Mouse (Mus musculus) hindbrain, embryonic 16.5 days (tissue): ENCODE results near the gene Tgm2. TPM values are rescaled to one million over a fixed set of nuclear protein-coding genes. Genes with fewer than 3 reads are reported as not detected.

Experiments
- ATAC-seq: fragments of 200-750 bp; cut with Nextera tagmentation; 2 replicates; pipeline ENCODE4 v1.8.0; 2017; ENCODE audit warnings: moderate TSS enrichment, moderate library complexity
- H3K27ac ChIP-seq: fragments of 300-500 bp; sonication (generic); 2 replicates; pipeline ENCODE4 v1.5.1; 2014; ENCODE audit warnings: low read depth, mild to moderate bottlenecking, control low read depth, low read length, moderate library complexity
- H3K27me3 ChIP-seq: fragments of 300-500 bp; sonication (generic); replicated peaks from 2 replicates; pipeline ENCODE4 v1.6.1; 2014; ENCODE audit warnings: low read length; ENCODE audit not compliant: control insufficient read depth, insufficient read depth
- H3K36me3 ChIP-seq: fragments of 300-500 bp; sonication (generic); 2 replicates; pipeline ENCODE4 v1.6.1; 2014; ENCODE audit warnings: mild to moderate bottlenecking, low read length, moderate library complexity, mixed read lengths; ENCODE audit not compliant: control insufficient read depth, insufficient read depth
- H3K4me1 ChIP-seq: fragments of 300-500 bp; sonication (generic); 2 replicates; pipeline ENCODE4 v1.6.1; 2014; ENCODE audit warnings: low read depth, low read length; ENCODE audit not compliant: control insufficient read depth, insufficient read depth
- H3K4me2 ChIP-seq: fragments of 300-500 bp; sonication (generic); 2 replicates; pipeline ENCODE4 v1.6.1; 2014; ENCODE audit warnings: mild to moderate bottlenecking, low read length, control low read depth, moderate library complexity
- H3K4me3 ChIP-seq: fragments of 300-500 bp; sonication (generic); 2 replicates; pipeline ENCODE4 v1.5.1; 2014; ENCODE audit warnings: mild to moderate bottlenecking, low read length, control low read depth, moderate library complexity
- H3K9ac ChIP-seq: fragments of 300-500 bp; sonication (generic); 2 replicates; pipeline ENCODE4 v1.6.1; 2014; ENCODE audit warnings: low read depth, mild to moderate bottlenecking, control low read depth, low read length, moderate library complexity
- H3K9me3 ChIP-seq: fragments of 300-500 bp; sonication (generic); 2 replicates; pipeline ENCODE4 v1.6.1; 2014; ENCODE audit warnings: mild to moderate bottlenecking, low read length, moderate library complexity; ENCODE audit not compliant: control insufficient read depth
- WGBS: fragments of 180-500 bp; shearing (Covaris S2); extraction: QIAGEN DNeasy Blood & Tissue Kit; methylation state at CpG from one replicate; pipeline ENCODE4 v1.1.7; 2014; 5-methylcytosine and 5-hydroxymethylcytosine counted together
- polyA plus RNA-seq: library from polyadenylated mRNA; unstranded; fragments of >200 nt; fragmentation: Nextera tagmentation; extraction: Ambion mirVana; gene quantifications from 2 replicates; pipeline ENCODE4 v1.2.1, GENCODE M21; 2015

Tgm2 gene
- polyA plus RNA-seq, 1 experiment from 2014 or later = 7.9 TPM

GRCm38 (mm10) chr2:158138778-158139177, 7.5 kb downstream of the Tgm2 start:
- H3K4me3 ChIP-seq = no peak overlapping the region
- H3K27me3 ChIP-seq = no peaks in the 10 kb centered on the region
- no peaks in the 10 kb centered on the region for H3K9me3 ChIP-seq
- H3K4me1 ChIP-seq = peaks cover 10% of the 10 kb centered on the region
- H3K27ac ChIP-seq = no peak overlapping the region
- H3K9ac ChIP-seq = no peak overlapping the region
- 92% methylated on average over 9 of the region's 9 CpGs for WGBS
- H3K36me3 ChIP-seq = no peaks in the 10 kb centered on the region
- H3K4me2 ChIP-seq = no peak overlapping the region
- ATAC-seq = no peak

- ATAC-seq = no peak
- Histone ChIP-seq H3K4me3 (no peak overlapping the region), H3K27ac (no peak overlapping the region), H3K4me2 (no peak overlapping the region), H3K4me1 (peaks cover 10% of the 10 kb centered on the region), H3K36me3 (no peaks in the 10 kb centered on the region), H3K27me3 (no peaks in the 10 kb centered on the region), H3K9me3 (no peaks in the 10 kb centered on the region), H3K9ac (no peak overlapping the region)
- WGBS = 89% methylated on average over 12 of the region's 12 CpGs
Observed at GRCm38 (mm10) chr2:158137771-158138170, 8.5 kb downstream of the Tgm2 start.

- Histone ChIP-seq H3K27ac (no peak overlapping the region), H3K4me1 (peaks cover 10% of the 10 kb centered on the region), H3K9ac (no peak overlapping the region), H3K4me3 (no peak overlapping the region), H3K9me3 (no peaks in the 10 kb centered on the region), H3K4me2 (no peak overlapping the region), H3K27me3 (no peaks in the 10 kb centered on the region), H3K36me3 (no peaks in the 10 kb centered on the region)
- 58% methylated on average over 7 of the region's 7 CpGs for WGBS
- no peak for ATAC-seq
Observed at GRCm38 (mm10) chr2:158136205-158136604, 10.0 kb downstream of the Tgm2 start.

- no peaks in the 10 kb centered on the region for H3K36me3 ChIP-seq
- no peaks in the 10 kb centered on the region for H3K9me3 ChIP-seq
- WGBS = 88% methylated on average over 6 of the region's 6 CpGs
- no peak overlapping the region for H3K4me3 ChIP-seq
- ATAC-seq = no peak
- H3K4me2 ChIP-seq = no peak overlapping the region
- no peak overlapping the region for H3K27ac ChIP-seq
- no peak overlapping the region for H3K9ac ChIP-seq
- H3K27me3 ChIP-seq = no peaks in the 10 kb centered on the region
- peaks cover 8% of the 10 kb centered on the region for H3K4me1 ChIP-seq
Observed at GRCm38 (mm10) chr2:158133050-158133449, 13.2 kb downstream of the Tgm2 start.

- Histone ChIP-seq H3K36me3 (no peaks in the 10 kb centered on the region), H3K4me3 (no peak overlapping the region), H3K27ac (no peak overlapping the region), H3K4me1 (peaks cover 8% of the 10 kb centered on the region), H3K9ac (no peak overlapping the region), H3K4me2 (no peak overlapping the region), H3K9me3 (no peaks in the 10 kb centered on the region), H3K27me3 (no peaks in the 10 kb centered on the region)
- ATAC-seq = no peak
- WGBS = 84% methylated on average over 10 of the region's 10 CpGs
Observed at GRCm38 (mm10) chr2:158132320-158132719, 13.9 kb downstream of the Tgm2 start.

GRCm38 (mm10) chr2:158131197-158131835, 14.9 kb downstream of the Tgm2 start:
- no peak for ATAC-seq
- no peak overlapping the region for H3K4me3 ChIP-seq
- H3K27me3 ChIP-seq = no peaks in the 10 kb centered on the region
- H3K9ac ChIP-seq = no peak overlapping the region
- H3K4me2 ChIP-seq = no peak overlapping the region
- H3K9me3 ChIP-seq = no peaks in the 10 kb centered on the region
- H3K27ac ChIP-seq = no peak overlapping the region
- H3K36me3 ChIP-seq = no peaks in the 10 kb centered on the region
- peaks cover 8% of the 10 kb centered on the region for H3K4me1 ChIP-seq
- 92% methylated on average over 13 of the region's 13 CpGs for WGBS

GRCm38 (mm10) chr2:158130391-158130986, 15.7 kb downstream of the Tgm2 start:
- 35% methylated on average over 5 of the region's 5 CpGs for WGBS
- ATAC-seq = no peak
- Histone ChIP-seq H3K9me3 (no peaks in the 10 kb centered on the region), H3K36me3 (no peaks in the 10 kb centered on the region), H3K4me3 (no peak overlapping the region), H3K4me1 (peaks cover 8% of the 10 kb centered on the region), H3K27ac (no peak overlapping the region), H3K4me2 (no peak overlapping the region), H3K9ac (no peak overlapping the region), H3K27me3 (no peaks in the 10 kb centered on the region)

- ATAC-seq = no peak
- Histone ChIP-seq H3K27me3 (no peaks in the 10 kb centered on the region), H3K36me3 (no peaks in the 10 kb centered on the region), H3K4me2 (no peak overlapping the region), H3K4me1 (peaks cover 8% of the 10 kb centered on the region), H3K27ac (no peak overlapping the region), H3K9ac (no peak overlapping the region), H3K4me3 (no peak overlapping the region), H3K9me3 (no peaks in the 10 kb centered on the region; the same call in 1 of the 2 replicates)
- 90% methylated on average over 16 of the region's 16 CpGs for WGBS
Observed at GRCm38 (mm10) chr2:158129291-158130002, 16.8 kb downstream of the Tgm2 start.

- no peak overlapping the region for H3K4me2 ChIP-seq
- 78% methylated on average over 8 of the region's 8 CpGs for WGBS
- H3K9ac ChIP-seq = no peak overlapping the region
- no peak overlapping the region for H3K4me3 ChIP-seq
- no peak for ATAC-seq
- no peaks in the 10 kb centered on the region; the same call in 1 of the 2 replicates for H3K9me3 ChIP-seq
- no peaks in the 10 kb centered on the region for H3K27me3 ChIP-seq
- peaks cover 8% of the 10 kb centered on the region for H3K4me1 ChIP-seq
- H3K27ac ChIP-seq = no peak overlapping the region
- no peaks in the 10 kb centered on the region for H3K36me3 ChIP-seq
Observed at GRCm38 (mm10) chr2:158128461-158129130, 17.6 kb downstream of the Tgm2 start.
